Comparison of ENCODE assay signal across 13 mouse cellular contexts in genomic region chr9:40416150-40416549, GRCm38 (mm10).
DNase-seq lines count a peak whose midpoint lies in the region; ATAC-seq and TF ChIP-seq lines count a peak whose summit lies in the region.
"Had no signal": no experiment of that assay in that cellular context is flagged by ENCODE, and none has a peak within 500 bp of the region (broad histone marks: within the 10 kb centered on the region; RNA-seq: fewer than 3 reads in every experiment).

No protein-coding gene starts in this region.

- TF ChIP-seq CTCF in midbrain, postnatal 0 days (IDR thresholded peaks at IDR 0.05) = peak; percentile 60
- peak; percentile 64; the same call in 1 of the 2 replicates for TF ChIP-seq CTCF in small intestine, adult 2 months (IDR thresholded peaks at IDR 0.05; ENCODE audit: extremely low read depth, insufficient read length, insufficient replicate concordance, low read depth, low read length)

- no peak for ATAC-seq in heart, embryonic 12.5 days (ENCODE audit: insufficient number of reproducible peaks, low FRiP score)
- no peak for ATAC-seq in midbrain, postnatal 0 days (ENCODE audit: low FRiP score)

- no peak overlapping the region for H3K4me3 ChIP-seq in heart, embryonic 12.5 days
- no peak overlapping the region for H3K4me3 ChIP-seq in midbrain, postnatal 0 days (ENCODE audit: low read depth, low read length)
- H3K4me3 ChIP-seq in midbrain, embryonic 10.5 days = no peak overlapping the region
- no peak overlapping the region for H3K4me3 ChIP-seq in small intestine, adult 2 months (ENCODE audit: low read depth, low read length)
- no peak overlapping the region for H3K4me3 ChIP-seq in limb, embryonic 10.5 days
- H3K4me3 ChIP-seq: embryonic facial prominence, embryonic 15.5 days; myocyte; stomach, embryonic 15.5 days had no signal

- no peak for TF ChIP-seq POLR2A in small intestine, adult 2 months (IDR thresholded peaks at IDR 0.05; ENCODE audit: low read depth, low read length)

- peak; percentile 17 for DNase-seq in heart, postnatal 4 days
- DNase-seq in midbrain, postnatal 0 days (ENCODE audit: low spot score) = no peak
- DNase-seq in midbrain, embryonic 10.5 days (ENCODE audit: low spot score) = no peak
- DNase-seq in R1 (ENCODE audit: low read depth, low spot score) = peak; percentile 68
- DNase-seq in limb, embryonic 10.5 days (ENCODE audit: low spot score) = no peak
- no peak for DNase-seq in gastrocnemius, adult 8-10 months (ENCODE audit: low spot score in 2 of 2)
- DNase-seq: gastrocnemius, postnatal 10 days; kidney, adult 9 months had no signal

- 77% methylated on average over 7 of the region's 7 CpGs for WGBS in heart, embryonic 12.5 days
- whole genome bisulfite sequencing in midbrain, postnatal 0 days = 84% methylated on average over 7 of the region's 7 CpGs
- WGBS in midbrain, embryonic 10.5 days = 85% methylated on average over 7 of the region's 7 CpGs
- WGBS in small intestine, adult 2 months = 77% methylated on average over 7 of the region's 7 CpGs
- WGBS in limb, embryonic 10.5 days = 86% methylated on average over 7 of the region's 7 CpGs

- no peak overlapping the region for H3K27ac ChIP-seq in heart, embryonic 12.5 days (ENCODE audit: poor library complexity, severe bottlenecking)
- no peak overlapping the region for H3K27ac ChIP-seq in midbrain, postnatal 0 days (ENCODE audit: low read depth, low read length)
- H3K27ac ChIP-seq in midbrain, embryonic 10.5 days (replicated peaks) = no peak overlapping the region
- H3K27ac ChIP-seq in small intestine, adult 2 months (ENCODE audit: insufficient read depth, low read depth, low read length) = no peak overlapping the region
- H3K27ac ChIP-seq in limb, embryonic 10.5 days = no peak overlapping the region
- H3K27ac ChIP-seq: embryonic facial prominence, embryonic 15.5 days; stomach, embryonic 15.5 days had no signal

- H3K36me3 ChIP-seq in heart, embryonic 12.5 days = no peaks in the 10 kb centered on the region
- no peaks in the 10 kb centered on the region for H3K36me3 ChIP-seq in midbrain, postnatal 0 days (ENCODE audit: insufficient read depth, low read length)
- no peaks in the 10 kb centered on the region for H3K36me3 ChIP-seq in midbrain, embryonic 10.5 days
- no peaks in the 10 kb centered on the region for H3K36me3 ChIP-seq in small intestine, adult 2 months (ENCODE audit: control insufficient read depth, insufficient read depth, low read length)
- H3K36me3 ChIP-seq in limb, embryonic 10.5 days = no peaks in the 10 kb centered on the region
- H3K36me3 ChIP-seq: embryonic facial prominence, embryonic 15.5 days; stomach, embryonic 15.5 days had no signal

- H3K9ac ChIP-seq in heart, embryonic 12.5 days = no peak overlapping the region
- H3K9ac ChIP-seq in midbrain, postnatal 0 days (replicated peaks; ENCODE audit: low read length, poor library complexity, severe bottlenecking) = no peak overlapping the region
- H3K9ac ChIP-seq: embryonic facial prominence, embryonic 15.5 days; stomach, embryonic 15.5 days had no signal

- no peaks in the 10 kb centered on the region for H3K9me3 ChIP-seq in heart, embryonic 12.5 days (replicated peaks)
- no peaks in the 10 kb centered on the region for H3K9me3 ChIP-seq in midbrain, postnatal 0 days (ENCODE audit: low read length)
- no peaks in the 10 kb centered on the region for H3K9me3 ChIP-seq in midbrain, embryonic 10.5 days (replicated peaks)
- H3K9me3 ChIP-seq in limb, embryonic 10.5 days (replicated peaks) = no peaks in the 10 kb centered on the region
- H3K9me3 ChIP-seq: embryonic facial prominence, embryonic 15.5 days; stomach, embryonic 15.5 days had no signal

- H3K4me1 ChIP-seq in heart, embryonic 12.5 days (replicated peaks) = peaks cover 36% of the 10 kb centered on the region
- no peaks in the 10 kb centered on the region for H3K4me1 ChIP-seq in midbrain, postnatal 0 days (ENCODE audit: insufficient read depth, low read length)
- H3K4me1 ChIP-seq in midbrain, embryonic 10.5 days = peaks cover 12% of the 10 kb centered on the region
- peaks cover 4% of the 10 kb centered on the region; the same call in 1 of the 2 replicates for H3K4me1 ChIP-seq in small intestine, adult 2 months (ENCODE audit: control insufficient read depth, insufficient read depth, insufficient read length, low read length)
- 0 out of 2 replicates have a peak, but pooled peaks cover 2% of the 10 kb centered on the region for H3K4me1 ChIP-seq in limb, embryonic 10.5 days
- H3K4me1 ChIP-seq: embryonic facial prominence, embryonic 15.5 days; stomach, embryonic 15.5 days had no signal

- H3K4me2 ChIP-seq in heart, embryonic 12.5 days = no peak overlapping the region
- H3K4me2 ChIP-seq in midbrain, postnatal 0 days (ENCODE audit: low read depth, low read length, poor library complexity, severe bottlenecking) = no peak overlapping the region
- H3K4me2 ChIP-seq: embryonic facial prominence, embryonic 15.5 days; stomach, embryonic 15.5 days had no signal

- no peaks in the 10 kb centered on the region for H3K27me3 ChIP-seq in heart, embryonic 12.5 days (replicated peaks)
- H3K27me3 ChIP-seq in midbrain, postnatal 0 days (ENCODE audit: insufficient read depth, low read length) = no peaks in the 10 kb centered on the region
- H3K27me3 ChIP-seq in midbrain, embryonic 10.5 days (ENCODE audit: low read depth, poor library complexity, severe bottlenecking) = no peaks in the 10 kb centered on the region
- no peaks in the 10 kb centered on the region for H3K27me3 ChIP-seq in small intestine, adult 2 months (ENCODE audit: control insufficient read depth, insufficient read depth, low read length)
- no peaks in the 10 kb centered on the region for H3K27me3 ChIP-seq in limb, embryonic 10.5 days (ENCODE audit: low read depth, poor library complexity, severe bottlenecking)
- H3K27me3 ChIP-seq: embryonic facial prominence, embryonic 15.5 days; stomach, embryonic 15.5 days had no signal

Comparison
In these comparisons a context has a peak if more than half of its experiments do, and no peak if none do; other contexts are left out.
1. DNase-seq: peak in heart, postnatal 4 days (single experiment) and R1 (single experiment); none in midbrain, postnatal 0 days (single experiment), midbrain, embryonic 10.5 days (single experiment), limb, embryonic 10.5 days (single experiment) and gastrocnemius, adult 8-10 months (0 of 2).